Comparison of ENCODE assay signal across 22 mouse cellular contexts in genomic region chr10:123919054-123919453, GRCm38 (mm10).
DNase-seq lines count a peak whose midpoint lies in the region; ATAC-seq and TF ChIP-seq lines count a peak whose summit lies in the region.
"Had no signal": no experiment of that assay in that cellular context is flagged by ENCODE, and none has a peak within 500 bp of the region (broad histone marks: within the 10 kb centered on the region; RNA-seq: fewer than 3 reads in every experiment).

No protein-coding gene starts in this region.

- intact Hi-C loops in left cerebral cortex, postnatal 25 days (cut with DNase I) = no loop called here
- intact Hi-C loops in left cerebral cortex, postnatal 36 days (cut with DNase I) = no loop called here
- intact Hi-C loops in heart, postnatal 10 days (cut with DNase I) = no loop called here

- peak; percentile 7 for DNase-seq in forebrain, postnatal 0 days
- DNase-seq in left cerebral cortex, adult 11 months (ENCODE audit: low spot score) = peak; percentile 3
- DNase-seq in left cerebral cortex, adult 18-20 months (ENCODE audit: low spot score in 2 of 2) = no peak
- DNase-seq in left cerebral cortex, postnatal 25 days (ENCODE audit: low spot score in 2 of 2) = peak; percentile 7 to 78
- DNase-seq in left cerebral cortex, postnatal 36 days (ENCODE audit: low spot score in 2 of 2) = no peak
- DNase-seq in heart, postnatal 10 days = no peak
- DNase-seq: adrenal gland, adult 8-10 months; adrenal gland, postnatal 25 days; cerebellum, adult 18-20 months; cerebellum, adult 9-10 months; cerebellum, postnatal 14 days; gastrocnemius, postnatal 10 days; heart, adult 11 months; heart, postnatal 36 days had no signal

- H3K9ac ChIP-seq in forebrain, postnatal 0 days = no peak overlapping the region
- no peak overlapping the region for H3K9ac ChIP-seq in forebrain, embryonic 13.5 days
- H3K9ac ChIP-seq: hindbrain, embryonic 13.5 days had no signal

- H3K27ac ChIP-seq in forebrain, postnatal 0 days (ENCODE audit: low read depth, low read length) = no peak overlapping the region
- H3K27ac ChIP-seq in forebrain, embryonic 13.5 days = no peak overlapping the region
- H3K27ac ChIP-seq: forebrain, embryonic 10.5 days; hindbrain, embryonic 10.5 days; hindbrain, embryonic 13.5 days had no signal

- H3K36me3 ChIP-seq in forebrain, postnatal 0 days (ENCODE audit: insufficient read depth) = no peaks in the 10 kb centered on the region
- H3K36me3 ChIP-seq in forebrain, embryonic 13.5 days (ENCODE audit: poor library complexity, severe bottlenecking) = no peaks in the 10 kb centered on the region
- H3K36me3 ChIP-seq: forebrain, embryonic 10.5 days; hindbrain, embryonic 10.5 days; hindbrain, embryonic 13.5 days had no signal

- ATAC-seq in forebrain, postnatal 0 days = peak; percentile 54; the same call in 1 of the 2 replicates
- no peak for ATAC-seq in forebrain, embryonic 13.5 days
- ATAC-seq: activated CD4-positive, CD25-positive, alpha-beta regulatory T cell, adult 4 months; forebrain, embryonic 14.5 days; hindbrain, embryonic 16.5 days had no signal

- H3K4me2 ChIP-seq in forebrain, postnatal 0 days (ENCODE audit: low read depth) = no peak overlapping the region
- H3K4me2 ChIP-seq in forebrain, embryonic 13.5 days = no peak overlapping the region
- H3K4me2 ChIP-seq: heart, embryonic 11.5 days; hindbrain, embryonic 13.5 days had no signal

- no peak for TF ChIP-seq CTCF in forebrain, postnatal 0 days (IDR thresholded peaks at IDR 0.05; ENCODE audit: low read depth)

- no peaks in the 10 kb centered on the region for H3K27me3 ChIP-seq in forebrain, postnatal 0 days (ENCODE audit: insufficient read depth, low read length)
- H3K27me3 ChIP-seq in forebrain, embryonic 13.5 days = no peaks in the 10 kb centered on the region
- H3K27me3 ChIP-seq: hindbrain, embryonic 13.5 days had no signal

- no peak overlapping the region for H3K4me3 ChIP-seq in forebrain, postnatal 0 days (ENCODE audit: low read depth, low read length)
- no peak overlapping the region for H3K4me3 ChIP-seq in forebrain, embryonic 13.5 days
- H3K4me3 ChIP-seq: forebrain, embryonic 10.5 days; hindbrain, embryonic 10.5 days; hindbrain, embryonic 13.5 days had no signal

- H3K4me1 ChIP-seq in forebrain, postnatal 0 days (ENCODE audit: insufficient read depth) = no peaks in the 10 kb centered on the region
- H3K4me1 ChIP-seq in forebrain, embryonic 13.5 days = no peaks in the 10 kb centered on the region
- H3K4me1 ChIP-seq: forebrain, embryonic 10.5 days; hindbrain, embryonic 10.5 days; hindbrain, embryonic 13.5 days had no signal

- no peaks in the 10 kb centered on the region for H3K9me3 ChIP-seq in forebrain, postnatal 0 days (ENCODE audit: low read length)
- no peaks in the 10 kb centered on the region for H3K9me3 ChIP-seq in forebrain, embryonic 13.5 days (replicated peaks)
- H3K9me3 ChIP-seq: forebrain, embryonic 10.5 days; hindbrain, embryonic 10.5 days; hindbrain, embryonic 13.5 days had no signal

Comparison
In these comparisons a context has a peak if more than half of its experiments do, and no peak if none do; other contexts are left out.
1. DNase-seq: peak in forebrain, postnatal 0 days (single experiment), left cerebral cortex, adult 11 months (single experiment) and left cerebral cortex, postnatal 25 days (2 of 2); none in left cerebral cortex, adult 18-20 months (0 of 2), left cerebral cortex, postnatal 36 days (0 of 2) and heart, postnatal 10 days (0 of 2).